Mouse (Mus musculus): ENCODE data around the gene Ube2l3. TPM values are rescaled to one million over a fixed set of nuclear protein-coding genes. Genes with fewer than 3 reads are reported as not detected.

Ube2l3 gene
- polyA plus RNA-seq, 1 experiment from 2014 or later: 200 TPM

- ATAC-seq (no peak), DNase-seq (ENCODE audit: low spot score) (no peak)
- no peak for TF ChIP-seq EP300 (IDR thresholded peaks at IDR 0.05)
- no peak for TF ChIP-seq CTCF (IDR thresholded peaks at IDR 0.05)
- H3K4me1 ChIP-seq (ENCODE audit: insufficient read depth, low read depth, low read length): no peaks in the 10 kb centered on the region
- no peaks in the 10 kb centered on the region for H3K36me3 ChIP-seq (ENCODE audit: insufficient read depth, low read length)
- no peak overlapping the region for H3K4me2 ChIP-seq (replicated peaks; ENCODE audit: low read depth, low read length)
- H3K9ac ChIP-seq (replicated peaks; ENCODE audit: low read depth): no peak overlapping the region
- H3K27ac ChIP-seq (ENCODE audit: low read length): no peak overlapping the region
- no peaks in the 10 kb centered on the region for H3K27me3 ChIP-seq (replicated peaks; ENCODE audit: insufficient read depth, low read length)
- H3K4me3 ChIP-seq (ENCODE audit: low read depth, low read length): no peak overlapping the region
- H3K9me3 ChIP-seq (ENCODE audit: low read length): no peaks in the 10 kb centered on the region
These were observed 24.0 kb upstream of the Ube2l3 start for GRCm38 (mm10) chr16:17226496-17226895.

GRCm38 (mm10) chr16:17225584-17225983 lies 23.1 kb upstream of the Ube2l3 start:
- no peak overlapping the region for H3K4me3 ChIP-seq (ENCODE audit: low read depth, low read length)
- H3K36me3 ChIP-seq (ENCODE audit: insufficient read depth, low read length): no peaks in the 10 kb centered on the region
- H3K9me3 ChIP-seq (ENCODE audit: low read length): no peaks in the 10 kb centered on the region
- 64% methylated on average over 5 of the region's 5 CpGs for WGBS
- H3K4me1 ChIP-seq (ENCODE audit: insufficient read depth, low read depth, low read length): no peaks in the 10 kb centered on the region
- peak; percentile 63 for ATAC-seq
- no peak overlapping the region for H3K4me2 ChIP-seq (replicated peaks; ENCODE audit: low read depth, low read length)
- TF ChIP-seq EP300 (IDR thresholded peaks at IDR 0.05): peak; percentile 31; the same call in 1 of the 2 replicates
- no peak for TF ChIP-seq CTCF (IDR thresholded peaks at IDR 0.05)
- peak overlapping the region; percentile 38; the same call in 1 of the 2 replicates for H3K27ac ChIP-seq (ENCODE audit: low read length)
- H3K27me3 ChIP-seq (replicated peaks; ENCODE audit: insufficient read depth, low read length): no peaks in the 10 kb centered on the region
- H3K9ac ChIP-seq (replicated peaks; ENCODE audit: low read depth): no peak overlapping the region
- DNase-seq (ENCODE audit: low spot score): peak; percentile 74

GRCm38 (mm10) chr16:17222197-17222596 lies 19.7 kb upstream of the Ube2l3 start:
- no peak overlapping the region for H3K4me3 ChIP-seq (ENCODE audit: low read depth, low read length)
- 35% methylated on average over 25 of the region's 25 CpGs for WGBS
- H3K36me3 ChIP-seq (ENCODE audit: insufficient read depth, low read length): no peaks in the 10 kb centered on the region
- no peak overlapping the region for H3K27ac ChIP-seq (ENCODE audit: low read length)
- H3K27me3 ChIP-seq (replicated peaks; ENCODE audit: insufficient read depth, low read length): no peaks in the 10 kb centered on the region
- no peak overlapping the region for H3K9ac ChIP-seq (replicated peaks; ENCODE audit: low read depth)
- no peak overlapping the region for H3K4me2 ChIP-seq (replicated peaks; ENCODE audit: low read depth, low read length)
- DNase-seq (ENCODE audit: low spot score) (peak; percentile 95), ATAC-seq (peak; percentile 100)
- H3K9me3 ChIP-seq (ENCODE audit: low read length): no peaks in the 10 kb centered on the region
- TF ChIP-seq CTCF (IDR thresholded peaks at IDR 0.05) (no peak), EP300 (IDR thresholded peaks at IDR 0.05) (no peak)
- H3K4me1 ChIP-seq (ENCODE audit: insufficient read depth, low read depth, low read length): no peaks in the 10 kb centered on the region

- 20% methylated on average over 7 of the region's 7 CpGs for WGBS
- H3K27ac ChIP-seq (ENCODE audit: low read length): no peak overlapping the region
- no peaks in the 10 kb centered on the region for H3K27me3 ChIP-seq (replicated peaks; ENCODE audit: insufficient read depth, low read length)
- TF ChIP-seq EP300 (IDR thresholded peaks at IDR 0.05) (no peak), CTCF (IDR thresholded peaks at IDR 0.05) (no peak)
- DNase-seq (ENCODE audit: low spot score): peak; percentile 44
- H3K9me3 ChIP-seq (ENCODE audit: low read length): no peaks in the 10 kb centered on the region
- no peak overlapping the region for H3K4me2 ChIP-seq (replicated peaks; ENCODE audit: low read depth, low read length)
- no peak overlapping the region for H3K9ac ChIP-seq (replicated peaks; ENCODE audit: low read depth)
- no peaks in the 10 kb centered on the region for H3K4me1 ChIP-seq (ENCODE audit: insufficient read depth, low read depth, low read length)
- no peak overlapping the region for H3K4me3 ChIP-seq (ENCODE audit: low read depth, low read length)
- no peaks in the 10 kb centered on the region for H3K36me3 ChIP-seq (ENCODE audit: insufficient read depth, low read length)
- ATAC-seq: 0 out of 2 replicates have a peak, but pooled peaks have one; percentile 13
These were observed 17.8 kb upstream of the Ube2l3 start for GRCm38 (mm10) chr16:17220127-17220733.

GRCm38 (mm10) chr16:17216934-17217633 lies 14.6 kb upstream of the Ube2l3 start:
- no peaks in the 10 kb centered on the region for H3K4me1 ChIP-seq (ENCODE audit: insufficient read depth, low read depth, low read length)
- no peaks in the 10 kb centered on the region for H3K27me3 ChIP-seq (replicated peaks; ENCODE audit: insufficient read depth, low read length)
- H3K27ac ChIP-seq (ENCODE audit: low read length): no peak overlapping the region
- H3K9me3 ChIP-seq (ENCODE audit: low read length): no peaks in the 10 kb centered on the region
- DNase-seq (ENCODE audit: low spot score): no peak
- no peaks in the 10 kb centered on the region for H3K36me3 ChIP-seq (ENCODE audit: insufficient read depth, low read length)
- no peak for ATAC-seq
- no peak overlapping the region for H3K9ac ChIP-seq (replicated peaks; ENCODE audit: low read depth)
- WGBS: 33% methylated on average over 8 of the region's 8 CpGs
- no peak overlapping the region for H3K4me2 ChIP-seq (replicated peaks; ENCODE audit: low read depth, low read length)
- TF ChIP-seq CTCF (IDR thresholded peaks at IDR 0.05) (no peak), EP300 (IDR thresholded peaks at IDR 0.05) (no peak)
- no peak overlapping the region for H3K4me3 ChIP-seq (ENCODE audit: low read depth, low read length)

GRCm38 (mm10) chr16:17209981-17210838 lies 7.8 kb upstream of the Ube2l3 start:
- Histone ChIP-seq H3K4me3 (ENCODE audit: low read depth, low read length) (peak overlapping the region; percentile 56), H3K27me3 (replicated peaks; ENCODE audit: insufficient read depth, low read length) (peaks cover 16% of the 10 kb centered on the region; the same call in 1 of the 2 replicates), H3K9ac (replicated peaks; ENCODE audit: low read depth) (no peak overlapping the region), H3K27ac (ENCODE audit: low read length) (no peak overlapping the region), H3K9me3 (ENCODE audit: low read length) (no peaks in the 10 kb centered on the region), H3K4me1 (ENCODE audit: insufficient read depth, low read depth, low read length) (peaks cover 7% of the 10 kb centered on the region; the same call in 1 of the 2 replicates), H3K4me2 (replicated peaks; ENCODE audit: low read depth, low read length) (peak overlapping the region; percentile 100), H3K36me3 (ENCODE audit: insufficient read depth, low read length) (no peaks in the 10 kb centered on the region)
- WGBS: 10% methylated on average over 48 of the region's 48 CpGs
- DNase-seq (ENCODE audit: low spot score) (peak; percentile 92), ATAC-seq (peak; percentile 84)
- TF ChIP-seq EP300 (IDR thresholded peaks at IDR 0.05) (no peak), CTCF (IDR thresholded peaks at IDR 0.05) (peak; percentile 97)
